Mouse (Mus musculus): ENCODE data around the gene Prl7a1.

GRCm38 (mm10) chr13:27642393-27642792, at the start of gene Prl7a1:
- TF ChIP-seq POLR2A (IDR thresholded peaks at IDR 0.05; ENCODE audit: low read depth, low read length) = no peak
- TF ChIP-seq CTCF (conservative IDR thresholded peaks at IDR 0.05; ENCODE audit: insufficient read depth, insufficient read length, low read depth, low read length) = no peak

Measured in kidney, adult 2 months (tissue).